Mouse (Mus musculus) embryo, embryonic 10.5 days (tissue): ENCODE data around the gene Thy1.

Experiments
- DNase-seq: peaks from one replicate; pipeline ENCODE4 v3.0.0-alpha.2; 2015; ENCODE audit warnings: low spot score

Gene Thy1

GRCm38 (mm10) chr9:44033957-44034727 is 9.0 kb upstream of the Thy1 start:
- DNase-seq: no peak

GRCm38 (mm10) chr9:44037106-44037505 is 6.1 kb upstream of the Thy1 start:
- DNase-seq: no peak

- no peak for DNase-seq
Observed at GRCm38 (mm10) chr9:44041511-44042395, 1.4 kb upstream of the Thy1 start.

- DNase-seq: no peak
Observed at GRCm38 (mm10) chr9:44042396-44042680, 846 bp upstream of the Thy1 start.

- peak; percentile 7 for DNase-seq
Observed at GRCm38 (mm10) chr9:44043708-44044425, 683 bp downstream of the Thy1 start.

- no peak for DNase-seq
Observed at GRCm38 (mm10) chr9:44044426-44045157, 1.4 kb downstream of the Thy1 start.

- DNase-seq: no peak
Observed at GRCm38 (mm10) chr9:44045158-44045883, 2.1 kb downstream of the Thy1 start.

GRCm38 (mm10) chr9:44045884-44046272 is 2.7 kb downstream of the Thy1 start:
- DNase-seq: no peak

GRCm38 (mm10) chr9:44046426-44046825 is 3.2 kb downstream of the Thy1 start:
- DNase-seq: no peak

GRCm38 (mm10) chr9:44047071-44047470 is 3.9 kb downstream of the Thy1 start:
- DNase-seq: no peak

- DNase-seq: no peak
Observed at GRCm38 (mm10) chr9:44047571-44048490, 4.6 kb downstream of the Thy1 start.

GRCm38 (mm10) chr9:44048541-44049380 is 5.6 kb downstream of the Thy1 start:
- DNase-seq: no peak

- no peak for DNase-seq
Observed at GRCm38 (mm10) chr9:44049381-44050165, 6.4 kb downstream of the Thy1 start.

- no peak for DNase-seq
Observed at GRCm38 (mm10) chr9:44052855-44053254, 9.7 kb downstream of the Thy1 start.

- no peak for DNase-seq
Observed at GRCm38 (mm10) chr9:44053936-44054335, 10.8 kb downstream of the Thy1 start.

GRCm38 (mm10) chr9:44058606-44059005 is 15.4 kb downstream of the Thy1 start:
- no peak for DNase-seq

GRCm38 (mm10) chr9:44065177-44065576 is 22.0 kb downstream of the Thy1 start:
- DNase-seq: no peak

- peak; percentile 99 for DNase-seq
Observed at GRCm38 (mm10) chr9:44066785-44067225, 23.6 kb downstream of the Thy1 start, which contains the start of gene Usp2. TSS of gene Usp2 (plus strand) at chr9:44067021.
